Mouse (Mus musculus) midbrain, embryonic 11.5 days (tissue): ENCODE results near the gene Ermp1. TPM values are rescaled to one million over a fixed set of nuclear protein-coding genes. Genes with fewer than 3 reads are reported as not detected.

Experiments
- polyA plus RNA-seq: library from polyadenylated mRNA; unstranded; fragments of >200 nt; fragmentation: Nextera tagmentation; extraction: Ambion mirVana; gene quantifications from 2 replicates; pipeline ENCODE4 v1.2.1, GENCODE M21; 2014

The Ermp1 gene
- polyA plus RNA-seq, 1 experiment from 2014 or later, result 12.9 TPM

Other genes starting within 250 kb of the Ermp1 start
- not detected in 2 replicates for gene Pdcd1lg2, start 237.5 kb downstream of the Ermp1 start, polyA plus RNA-seq
- 10.8 and 11.8 TPM in 2 replicates for gene Ric1, start 126.1 kb downstream of the Ermp1 start, polyA plus RNA-seq
- 0.26 and 0.54 TPM in 2 replicates for gene Mlana, start 49.4 kb upstream of the Ermp1 start, polyA plus RNA-seq
- gene 9930021J03Rik, start 157.6 kb upstream of the Ermp1 start, polyA plus RNA-seq, result 7.7 and 8.0 TPM in 2 replicates
- 47.8 and 49.2 TPM in 2 replicates for gene Ranbp6, start 164.6 kb upstream of the Ermp1 start, polyA plus RNA-seq